Mouse (Mus musculus) kidney, postnatal 36 days (tissue): Measurements from ENCODE around the gene BC029722.
"Not testable (repeated sequence)": the region's sequence is repeated elsewhere in the genome, so short reads cannot be mapped to it uniquely, and the experiment has no call there.

Source experiments
- DNase-seq, 2 experiments: peaks; one replicate each; pipeline ENCODE4 v3.0.0; 2021 to 2022; ENCODE audit warnings: mixed read lengths in 2 of 2

Gene BC029722

DNA sequence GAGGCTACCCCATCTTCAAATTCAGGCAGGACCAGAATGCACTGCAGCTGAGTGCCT is at the start of gene BC029722:
TSS of gene BC029722 (minus strand) at position 35 of the 57 bp plus-strand sequence.
- no peak for DNase-seq

DNA sequence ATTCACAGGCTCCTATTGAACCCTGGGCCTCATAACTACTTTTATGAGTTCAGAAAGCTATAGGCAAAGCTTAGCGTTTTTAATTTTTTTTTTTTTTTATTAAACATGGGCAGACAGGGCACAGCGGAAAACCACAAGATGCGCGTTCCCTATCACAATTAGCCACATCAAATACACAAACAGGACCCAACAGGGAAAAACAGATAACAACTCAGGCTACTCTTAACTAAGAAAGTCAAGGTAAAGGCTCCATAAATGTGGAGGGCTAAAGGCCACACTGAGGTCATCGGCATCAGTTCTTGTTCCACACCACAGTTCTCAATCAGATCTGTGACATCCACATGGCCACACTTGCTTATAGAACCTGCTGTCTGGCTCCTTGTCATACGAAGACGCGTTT is 49.1 kb upstream of the BC029722 start:
- no peak for DNase-seq

DNA sequence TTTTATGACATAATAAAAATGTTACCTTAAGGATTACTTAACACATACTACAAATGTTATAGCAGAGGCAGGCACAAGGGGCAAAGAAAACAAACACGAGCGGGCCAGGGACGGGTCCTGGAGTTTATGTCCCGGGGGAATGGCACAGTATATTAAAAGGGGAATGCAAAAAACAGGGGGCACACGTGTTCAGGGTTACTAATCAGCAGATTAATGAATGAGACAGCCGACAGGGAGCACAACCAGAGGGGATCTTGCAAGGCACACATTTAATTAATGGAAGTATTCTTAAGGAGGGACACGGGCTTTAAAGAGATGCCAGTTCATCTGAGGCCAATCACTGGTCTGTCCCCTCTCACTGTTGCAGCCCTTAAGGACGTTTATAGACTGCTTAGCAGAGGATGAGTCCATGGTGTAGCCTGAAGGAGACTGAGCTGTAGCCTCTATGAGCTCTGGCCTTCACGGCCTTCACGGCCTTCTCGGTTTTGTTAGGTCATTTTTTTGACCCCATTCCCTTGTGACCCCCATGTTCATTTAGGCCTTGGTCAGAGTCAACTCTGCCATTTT is 44.2 kb upstream of the BC029722 start:
- DNase-seq: no peak

DNA sequence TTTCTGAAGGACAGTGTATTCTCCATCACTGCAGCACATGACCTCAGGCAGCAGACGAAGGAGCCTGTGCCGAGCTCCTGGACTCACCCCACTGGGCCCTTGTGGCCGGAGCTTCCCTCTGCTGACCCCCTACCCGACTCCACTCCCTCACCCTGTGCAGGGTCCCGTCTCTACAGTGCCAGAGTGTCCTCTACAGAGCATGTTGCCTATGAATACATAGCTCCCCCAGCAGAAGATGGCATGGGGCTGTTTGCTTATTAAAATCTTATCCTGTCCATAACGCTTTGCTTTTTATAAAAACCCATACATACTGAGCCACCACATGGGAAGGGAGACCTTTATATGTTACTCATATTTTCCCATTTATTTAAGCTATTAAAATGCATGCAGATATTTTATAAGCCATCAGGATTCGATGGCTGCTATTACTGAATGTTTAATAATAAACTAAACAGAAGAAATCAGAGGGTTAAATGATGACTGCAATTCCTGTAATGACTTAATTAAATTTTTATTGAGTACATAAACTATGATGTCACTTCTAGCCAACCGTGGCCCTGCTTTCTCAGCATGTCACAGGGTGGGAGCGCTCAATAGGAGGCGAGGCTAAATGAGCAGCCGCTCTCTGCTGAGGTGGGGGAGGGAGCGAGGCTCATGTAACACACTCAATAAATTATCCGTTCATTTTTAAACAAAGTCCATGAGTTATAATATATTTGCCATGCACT is 43.5 kb upstream of the BC029722 start:
- peak; percentile 28 to 29 for DNase-seq

GRCm38 (mm10) chr2:155861581-155861980 is 42.4 kb upstream of the BC029722 start:
- no peak for DNase-seq

DNA sequence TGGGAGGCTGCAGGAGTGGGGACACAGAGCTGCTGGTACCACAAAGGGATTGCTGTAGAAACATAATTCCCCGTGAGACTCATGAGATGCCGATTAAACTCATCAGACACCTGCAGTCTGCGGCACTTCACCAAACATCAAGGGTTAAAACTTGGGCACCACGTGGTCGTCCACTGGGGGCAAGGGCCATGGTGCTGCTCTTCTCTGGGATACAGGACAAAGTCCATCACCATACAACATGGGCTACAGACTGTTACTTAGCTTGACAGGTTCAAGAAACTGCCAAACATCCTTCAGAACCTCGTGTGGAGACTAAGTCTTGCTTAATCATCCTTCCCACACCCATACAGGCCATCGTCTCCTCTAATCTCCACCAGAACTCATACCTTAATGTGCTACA is 40.9 kb upstream of the BC029722 start:
- DNase-seq: peak; percentile 62 to 70

GRCm38 (mm10) chr2:155852536-155852935 is 33.3 kb upstream of the BC029722 start:
- DNase-seq: no peak

DNA sequence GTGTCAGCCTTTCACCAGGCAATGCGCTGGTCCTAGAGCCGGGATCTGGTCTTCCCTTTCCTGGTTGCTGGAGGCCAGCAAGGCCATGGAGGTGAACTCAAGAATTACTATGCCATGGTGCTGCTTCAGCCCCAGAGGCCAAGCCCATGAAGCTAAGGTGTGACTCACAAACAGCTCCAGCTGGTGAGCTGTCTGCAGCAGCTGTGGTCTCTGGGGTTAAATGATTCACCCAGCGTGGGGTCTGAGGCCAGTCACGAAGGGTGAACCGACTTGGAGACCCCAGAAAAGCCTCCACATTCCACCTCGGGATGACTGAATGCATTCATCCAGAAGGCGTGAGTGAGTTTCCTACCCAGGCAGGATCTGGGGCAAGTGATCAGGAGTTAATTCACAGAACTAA is 30.9 kb upstream of the BC029722 start:
- no peak for DNase-seq

GRCm38 (mm10) chr2:155849464-155849863 is 30.2 kb upstream of the BC029722 start:
- no peak for DNase-seq

- DNase-seq: peak; percentile 77 to 87
Observed at GRCm38 (mm10) chr2:155848291-155848690, 29.1 kb upstream of the BC029722 start.

- DNase-seq: no peak
Observed at GRCm38 (mm10) chr2:155846930-155847329, 27.7 kb upstream of the BC029722 start.

DNA sequence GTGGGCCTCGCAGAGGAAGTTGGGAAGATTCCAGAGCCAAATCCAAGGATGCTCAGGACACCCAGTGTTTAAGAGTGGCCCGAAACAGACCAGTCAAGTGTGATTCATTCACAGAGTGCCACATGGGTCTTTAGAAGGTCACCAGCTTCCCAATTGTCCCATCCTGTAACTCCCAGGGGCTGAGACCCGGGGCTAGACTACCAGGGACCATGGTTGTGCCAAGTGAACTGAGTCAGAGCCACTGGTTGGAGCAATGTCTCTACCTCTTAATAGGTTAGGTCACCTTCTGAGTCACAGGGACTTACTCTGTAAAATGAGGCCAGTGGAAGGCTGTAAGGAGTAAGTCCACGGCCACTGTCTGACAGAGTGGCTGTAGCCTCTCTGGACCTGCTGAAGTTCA is 19.7 kb upstream of the BC029722 start:
- DNase-seq: no peak

- no peak for DNase-seq
Observed at GRCm38 (mm10) chr2:155837961-155838360, 18.7 kb upstream of the BC029722 start.

DNA sequence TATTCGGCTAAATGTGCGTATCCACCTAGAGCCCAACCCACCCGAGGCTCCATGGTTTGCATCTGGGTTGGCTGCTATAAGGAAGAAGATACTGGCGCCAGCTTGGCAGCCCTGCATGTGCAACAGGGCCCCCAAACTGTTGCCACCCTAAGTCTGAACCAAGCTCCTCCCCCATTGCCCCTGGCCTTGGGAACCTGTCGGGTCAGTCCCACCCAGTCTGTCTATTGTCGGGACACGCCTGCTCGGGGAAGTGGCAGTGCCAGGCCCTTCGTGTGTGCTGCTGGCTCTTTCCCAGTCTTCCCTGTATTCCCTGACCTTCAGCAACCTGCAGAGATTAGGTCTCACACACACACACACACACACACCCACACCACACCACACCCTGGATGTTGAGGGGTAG is 15.5 kb upstream of the BC029722 start, which contains the start of gene Fam83c:
TSS of gene Fam83c (minus strand) at position 123 of the 400 bp plus-strand sequence.
- DNase-seq: no peak

DNA sequence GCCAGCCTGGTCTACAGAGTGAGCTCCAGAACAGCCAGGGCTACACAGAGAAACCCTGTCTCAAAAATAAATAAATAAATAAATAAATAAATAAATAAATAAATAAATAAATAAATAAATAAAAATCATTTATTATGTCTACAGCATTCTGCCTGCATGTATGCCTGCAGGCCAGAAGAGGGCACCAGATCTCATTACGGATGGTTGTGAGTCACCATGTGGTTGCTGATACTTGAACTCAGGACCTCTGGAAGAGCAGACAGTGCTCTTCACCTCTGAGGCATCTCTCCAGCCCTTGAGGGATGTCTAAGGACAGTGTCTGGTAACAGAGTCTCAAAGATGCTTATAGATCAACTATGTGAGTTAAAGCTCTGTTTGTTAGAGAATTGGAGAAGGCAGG is 12.9 kb upstream of the BC029722 start:
- not testable (repeated sequence) for DNase-seq

DNA sequence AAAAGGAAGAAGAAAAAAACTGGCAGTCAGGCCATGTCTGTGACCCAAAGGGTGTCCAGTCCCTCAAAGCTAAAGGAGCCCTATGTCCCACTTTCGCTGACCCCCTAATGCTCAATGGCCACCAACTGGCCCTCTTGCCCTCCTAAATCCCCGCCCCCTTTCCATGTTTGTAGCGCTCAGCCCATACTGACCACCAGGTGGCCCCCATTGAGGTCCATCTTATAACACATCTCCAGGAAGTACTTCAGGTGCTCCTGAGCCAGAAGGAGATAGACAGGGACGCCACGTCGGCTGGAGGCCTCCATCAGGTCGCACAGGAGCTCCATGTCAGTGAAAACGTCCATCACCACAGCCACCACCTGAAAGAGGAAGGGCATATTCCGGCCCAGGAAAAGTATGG is 12.1 kb upstream of the BC029722 start:
- peak; percentile 19 to 41 for DNase-seq

GRCm38 (mm10) chr2:155830841-155831240 is 11.6 kb upstream of the BC029722 start:
- no peak for DNase-seq

- DNase-seq: peak; percentile 93 to 94
Observed at GRCm38 (mm10) chr2:155826630-155827424, 7.6 kb upstream of the BC029722 start, which contains the start of gene Eif6. Eif6 (minus strand) TSS chr2:155826925.

DNA sequence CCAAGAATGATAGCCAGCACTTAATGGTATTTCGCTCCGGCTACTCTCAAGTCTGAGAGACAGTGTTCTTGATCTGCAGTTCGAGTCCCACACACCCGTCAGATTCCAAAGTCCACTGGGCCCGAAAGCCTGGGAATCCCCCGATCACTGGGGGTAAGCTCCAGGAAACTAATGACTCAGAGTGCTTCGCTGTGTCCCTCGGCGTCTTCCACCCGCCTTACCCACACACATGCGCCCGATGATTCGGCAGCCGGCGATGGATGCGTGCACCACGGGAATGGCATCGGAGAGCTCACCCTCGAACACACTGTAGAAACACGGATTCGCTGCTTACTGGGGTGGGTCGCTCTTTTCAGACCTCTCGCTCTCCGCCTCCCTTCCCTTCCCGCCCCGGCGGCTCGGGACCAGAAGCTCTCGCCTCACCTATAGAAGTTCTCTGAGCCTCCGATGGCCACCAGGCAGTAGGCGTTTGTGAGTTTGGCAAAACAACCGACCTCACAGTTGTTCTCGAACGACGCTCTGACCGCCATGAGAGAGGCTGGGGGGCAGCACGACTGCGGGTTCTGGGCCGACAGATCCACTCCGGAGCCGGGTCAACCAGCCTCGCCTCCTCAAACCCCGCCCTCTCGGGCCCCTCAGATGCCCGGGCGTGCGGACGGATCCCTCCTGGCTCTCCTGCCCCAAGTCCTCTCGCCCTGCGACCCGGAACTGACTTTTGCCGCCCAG is 6.8 kb upstream of the BC029722 start:
- DNase-seq: peak; percentile 24 to 37

GRCm38 (mm10) chr2:155823722-155824121 is 4.5 kb upstream of the BC029722 start:
- no peak for DNase-seq

DNA sequence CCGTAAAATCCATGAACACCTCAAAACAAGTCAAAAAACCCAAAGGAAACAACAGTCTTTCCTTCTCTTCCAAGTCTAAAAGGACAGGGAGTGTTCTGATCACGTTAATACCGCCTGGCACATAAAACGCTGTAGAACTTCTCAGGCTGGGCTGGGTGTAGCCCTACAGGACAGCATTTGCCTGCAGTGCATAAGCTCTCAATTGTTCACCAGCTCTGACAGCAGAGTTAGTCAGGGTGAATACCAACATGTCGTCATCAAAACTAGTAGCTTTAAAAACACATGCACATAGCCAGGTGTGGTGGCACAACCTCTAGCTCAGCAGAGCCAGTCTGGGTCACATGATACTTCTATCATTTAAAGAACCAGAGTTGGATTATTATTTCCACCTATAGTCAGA is 1.6 kb upstream of the BC029722 start:
- no peak for DNase-seq

- peak; percentile 73 to 88 for DNase-seq
Observed at GRCm38 (mm10) chr2:155819449-155820251, 424 bp upstream of the BC029722 start.
